Mouse (Mus musculus) right cerebral cortex, adult 18-20 months (tissue): Measurements from ENCODE around the gene Gm20605.

Source experiments
- DNase-seq: peaks from one replicate; pipeline ENCODE4 v3.0.0; 2022; ENCODE audit warnings: mixed read lengths

The Gm20605 gene

GRCm38 (mm10) chr5:137654746-137655145 is 25.8 kb downstream of the Gm20605 start:
- DNase-seq: no peak

- DNase-seq: peak; percentile 83
These were observed 28.0 kb downstream of the Gm20605 start for GRCm38 (mm10) chr5:137656977-137657376.

GRCm38 (mm10) chr5:137660064-137660688 is 31.2 kb downstream of the Gm20605 start:
- peak; percentile 43 for DNase-seq

GRCm38 (mm10) chr5:137663057-137663456 is 34.1 kb downstream of the Gm20605 start:
- no peak for DNase-seq

- DNase-seq: no peak
These were observed 40.0 kb downstream of the Gm20605 start for GRCm38 (mm10) chr5:137668971-137669370.

GRCm38 (mm10) chr5:137670240-137670639 is 41.3 kb downstream of the Gm20605 start:
- DNase-seq: no peak

- peak; percentile 70 for DNase-seq
These were observed 42.7 kb downstream of the Gm20605 start for GRCm38 (mm10) chr5:137671443-137672240.

GRCm38 (mm10) chr5:137672361-137672760 is 43.4 kb downstream of the Gm20605 start:
- DNase-seq: no peak

- no peak for DNase-seq
These were observed 44.0 kb downstream of the Gm20605 start for GRCm38 (mm10) chr5:137673015-137673414.

- no peak for DNase-seq
These were observed 45.8 kb downstream of the Gm20605 start for GRCm38 (mm10) chr5:137674786-137675185.

GRCm38 (mm10) chr5:137677859-137678258 is 48.9 kb downstream of the Gm20605 start:
- no peak for DNase-seq

GRCm38 (mm10) chr5:137678736-137679135 is 49.8 kb downstream of the Gm20605 start:
- no peak for DNase-seq

GRCm38 (mm10) chr5:137679726-137680125 is 50.8 kb downstream of the Gm20605 start:
- no peak for DNase-seq

GRCm38 (mm10) chr5:137682526-137682925 is 53.6 kb downstream of the Gm20605 start:
- DNase-seq: no peak

GRCm38 (mm10) chr5:137683388-137684293 is 54.7 kb downstream of the Gm20605 start:
- no peak for DNase-seq

GRCm38 (mm10) chr5:137684294-137685123 is 55.5 kb downstream of the Gm20605 start, which contains the start of gene Agfg2:
Agfg2 (minus strand) TSS chr5:137684726.
- peak; percentile 100 for DNase-seq

- DNase-seq: no peak
These were observed 56.7 kb downstream of the Gm20605 start for GRCm38 (mm10) chr5:137685653-137686052.

- DNase-seq: no peak
These were observed 57.3 kb downstream of the Gm20605 start for GRCm38 (mm10) chr5:137686127-137686790.

GRCm38 (mm10) chr5:137689974-137690373 is 61.0 kb downstream of the Gm20605 start:
- DNase-seq: no peak

GRCm38 (mm10) chr5:137690531-137690930 is 61.6 kb downstream of the Gm20605 start:
- DNase-seq: no peak

GRCm38 (mm10) chr5:137691881-137692280 is 62.9 kb downstream of the Gm20605 start:
- no peak for DNase-seq
